Mouse (Mus musculus) forebrain, embryonic 10.5 days (tissue): ENCODE measurements around the gene Ctcf. TPM values are rescaled to one million over a fixed set of nuclear protein-coding genes. Genes with fewer than 3 reads are reported as not detected.

Experiments used
- DNase-seq: peaks from one replicate; pipeline ENCODE4 v3.0.0-alpha.2; 2017; ENCODE audit warnings: low spot score; ENCODE audit errors: extremely low spot score
- H3K27ac ChIP-seq: fragments of 300-500 bp; sonication (generic); 2 replicates; pipeline ENCODE4 v1.5.1; 2016; ENCODE audit warnings: mild to moderate bottlenecking
- H3K27me3 ChIP-seq: fragments of 300-500 bp; sonication (generic); 2 replicates; pipeline ENCODE4 v1.6.1; 2016; ENCODE audit warnings: mild to moderate bottlenecking; ENCODE audit not compliant: poor library complexity, severe bottlenecking
- H3K36me3 ChIP-seq: fragments of 300-500 bp; sonication (generic); replicated peaks from 2 replicates; pipeline ENCODE4 v1.6.1; 2016; ENCODE audit warnings: mild to moderate bottlenecking, moderate library complexity
- H3K4me1 ChIP-seq: fragments of 300-500 bp; sonication (generic); 2 replicates; pipeline ENCODE4 v1.6.1; 2016
- H3K4me3 ChIP-seq: fragments of 300-500 bp; sonication (generic); 2 replicates; pipeline ENCODE4 v1.5.1; 2016; ENCODE audit warnings: mild to moderate bottlenecking, moderate library complexity
- H3K9me3 ChIP-seq: fragments of 300-500 bp; sonication (generic); 2 replicates; pipeline ENCODE4 v1.6.1; 2016; ENCODE audit warnings: mild to moderate bottlenecking, moderate library complexity
- WGBS: fragments of 180-500 bp; shearing (Covaris S2); methylation state at CpG from one replicate; pipeline ENCODE4 v1.1.7; 2016; 5-methylcytosine and 5-hydroxymethylcytosine counted together
- polyA plus RNA-seq: library from polyadenylated mRNA; unstranded; fragments of >200 nt; fragmentation: Nextera tagmentation; extraction: Ambion mirVana; gene quantifications from 2 replicates; pipeline ENCODE4 v1.2.1, GENCODE M21; 2016

The Ctcf gene
- polyA plus RNA-seq, 1 experiment from 2014 or later, result 150 TPM

DNA sequence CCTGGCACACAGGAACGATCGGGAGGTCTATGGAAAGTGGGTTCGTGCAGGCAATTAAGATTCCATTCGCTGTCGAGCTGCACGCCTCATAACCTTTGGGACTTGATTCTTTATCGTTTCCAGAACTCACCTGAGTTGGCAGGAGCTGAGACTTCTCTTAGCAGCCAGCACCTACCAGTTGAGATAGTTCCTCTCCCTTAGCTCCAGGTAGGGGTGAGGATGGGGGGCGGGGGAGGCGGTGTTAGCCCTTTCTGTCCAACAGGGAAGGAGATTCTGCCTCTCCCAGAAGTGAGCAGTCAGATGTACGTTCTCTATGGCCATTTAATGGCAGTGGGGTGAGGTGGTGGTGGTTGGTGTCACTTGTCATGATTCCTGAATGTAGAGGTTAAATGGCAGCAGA, 29.3 kb upstream of the Ctcf start:
- H3K4me1 ChIP-seq, result peaks cover 38% of the 10 kb centered on the region
- peaks cover 25% of the 10 kb centered on the region for H3K27me3 ChIP-seq
- H3K27ac ChIP-seq, result peak overlapping the region; percentile 88
- 7% methylated on average over 10 of the region's 10 CpGs for WGBS
- no peaks in the 10 kb centered on the region for H3K36me3 ChIP-seq
- DNase-seq, result no peak
- H3K4me3 ChIP-seq, result peak overlapping the region; percentile 88
- H3K9me3 ChIP-seq, result no peaks in the 10 kb centered on the region

DNA sequence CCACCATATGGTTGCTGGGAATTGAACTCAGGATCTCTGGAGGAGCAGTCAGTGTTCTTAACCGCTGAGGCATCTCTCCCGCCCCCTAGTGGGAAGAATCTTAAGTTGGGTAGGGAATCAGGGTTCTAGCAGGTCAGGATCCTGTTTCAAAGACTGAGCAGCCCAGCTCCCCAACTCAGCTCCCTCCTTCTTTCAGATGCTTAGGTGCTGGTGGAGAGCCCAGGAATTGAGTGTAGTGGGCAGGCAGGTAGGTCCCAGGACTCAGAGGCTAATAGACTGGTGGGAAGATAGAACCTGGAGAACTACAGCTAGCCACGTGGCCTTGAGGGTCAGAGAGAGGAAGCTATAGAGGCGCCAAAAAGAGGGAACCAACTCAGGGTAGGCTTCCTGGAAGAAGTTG, 28.7 kb upstream of the Ctcf start:
- Histone ChIP-seq H3K27ac (no peak overlapping the region), H3K4me3 (0 out of 2 replicates have a peak overlapping the region, but pooled peaks have one; percentile 88), H3K4me1 (peaks cover 38% of the 10 kb centered on the region), H3K27me3 (peaks cover 31% of the 10 kb centered on the region), H3K9me3 (no peaks in the 10 kb centered on the region), H3K36me3 (no peaks in the 10 kb centered on the region)
- DNase-seq, result no peak
- 29% methylated on average over 4 of the region's 4 CpGs for WGBS

DNA sequence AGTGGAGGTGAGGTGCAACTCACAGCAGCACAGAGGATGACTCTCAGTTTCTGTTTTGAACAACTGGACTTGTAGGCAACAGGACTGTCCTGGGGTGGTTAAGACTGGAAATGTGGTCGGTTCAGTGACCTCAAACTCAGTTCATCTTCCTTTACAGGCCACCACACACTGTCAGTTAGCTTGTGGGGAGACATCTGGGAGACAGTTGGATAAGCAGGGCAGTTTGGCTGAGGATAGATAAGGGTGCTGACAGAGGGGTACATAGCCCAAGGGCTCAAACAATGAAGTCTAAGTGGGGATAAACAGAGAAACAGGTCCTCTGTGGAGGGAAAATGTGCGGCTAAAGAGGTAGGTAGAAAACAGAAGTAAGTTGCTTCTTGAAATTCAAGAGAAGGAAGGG, 27.0 kb upstream of the Ctcf start:
- H3K27ac ChIP-seq, result no peak overlapping the region
- WGBS, result 84% methylated on average over 2 of the region's 2 CpGs
- H3K27me3 ChIP-seq, result peaks cover 32% of the 10 kb centered on the region
- no peaks in the 10 kb centered on the region for H3K36me3 ChIP-seq
- peaks cover 52% of the 10 kb centered on the region for H3K4me1 ChIP-seq
- H3K9me3 ChIP-seq, result no peaks in the 10 kb centered on the region
- no peak overlapping the region for H3K4me3 ChIP-seq
- no peak for DNase-seq

DNA sequence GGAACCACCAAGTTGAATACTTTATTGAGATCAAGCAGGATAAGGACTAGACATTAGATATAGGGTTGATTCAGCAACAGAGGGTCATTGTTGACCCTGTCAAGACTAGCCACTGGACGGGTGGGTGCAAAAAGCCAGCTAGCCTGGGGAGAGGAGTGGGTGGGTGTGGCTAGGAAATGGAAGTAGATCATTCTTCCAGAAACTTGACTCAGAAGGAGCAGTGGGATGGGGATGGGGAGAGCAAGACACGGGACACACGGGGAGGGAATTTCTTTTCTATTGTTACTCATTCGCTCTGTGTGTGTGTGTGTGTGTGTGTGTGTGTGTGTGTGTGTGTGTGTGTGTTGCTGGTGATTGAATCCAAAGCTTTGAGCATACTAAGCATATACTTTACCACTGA, 26.6 kb upstream of the Ctcf start:
- Histone ChIP-seq H3K36me3 (peaks cover 1% of the 10 kb centered on the region), H3K27me3 (peaks cover 36% of the 10 kb centered on the region), H3K27ac (no peak overlapping the region), H3K9me3 (no peaks in the 10 kb centered on the region), H3K4me3 (no peak overlapping the region), H3K4me1 (peaks cover 51% of the 10 kb centered on the region)
- WGBS, result 82% methylated on average over 4 of the region's 4 CpGs
- no peak for DNase-seq

DNA sequence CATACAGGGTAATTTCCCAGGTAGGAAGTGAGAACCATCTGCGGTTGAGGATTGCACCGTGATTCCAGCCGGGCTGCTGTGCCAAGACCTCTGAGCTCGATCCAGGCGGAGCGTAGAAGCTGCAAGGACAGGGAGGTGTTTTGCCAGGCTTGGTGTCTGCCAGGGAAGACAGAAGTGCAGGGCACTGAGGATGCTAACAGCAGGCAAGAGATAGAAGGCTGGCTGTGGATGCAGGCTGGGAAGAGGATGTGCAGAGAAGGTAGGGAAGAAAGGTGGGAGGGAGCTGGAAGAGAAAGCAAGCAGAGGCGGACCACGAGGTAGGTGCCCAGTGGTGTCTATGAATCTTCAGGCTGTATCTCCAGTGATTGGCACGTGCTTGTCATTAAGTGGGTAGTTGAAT, 24.5 kb upstream of the Ctcf start:
- H3K9me3 ChIP-seq, result no peaks in the 10 kb centered on the region
- H3K4me3 ChIP-seq, result no peak overlapping the region
- H3K27me3 ChIP-seq, result peaks cover 49% of the 10 kb centered on the region
- H3K27ac ChIP-seq, result no peak overlapping the region
- H3K4me1 ChIP-seq, result peaks cover 30% of the 10 kb centered on the region
- no peak for DNase-seq
- WGBS, result 87% methylated on average over 9 of the region's 9 CpGs
- peaks cover 22% of the 10 kb centered on the region for H3K36me3 ChIP-seq

DNA sequence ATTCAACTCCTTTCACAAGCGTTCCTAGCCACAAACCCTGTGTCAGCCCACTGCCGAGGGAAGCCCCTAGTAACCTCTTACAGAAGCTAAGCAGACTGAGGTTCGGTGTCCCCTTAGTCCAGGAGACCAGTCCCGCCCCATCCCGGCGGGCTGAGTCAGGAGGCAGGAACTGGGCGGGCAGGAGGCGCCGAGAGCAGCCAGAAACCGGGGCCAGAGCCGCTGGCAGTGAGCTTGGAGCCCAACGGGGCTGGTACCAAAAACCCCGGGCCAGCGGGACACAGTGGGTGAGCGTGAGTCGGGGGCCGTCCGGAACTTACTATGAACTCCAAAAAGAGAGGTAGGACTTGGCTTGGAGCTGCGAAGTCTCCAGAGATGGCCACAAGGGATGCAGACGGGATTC, 23.3 kb upstream of the Ctcf start:
- H3K36me3 ChIP-seq, result peaks cover 34% of the 10 kb centered on the region
- H3K27me3 ChIP-seq, result peaks cover 49% of the 10 kb centered on the region
- H3K4me3 ChIP-seq, result peak overlapping the region; percentile 60
- no peak for DNase-seq
- H3K4me1 ChIP-seq, result peaks cover 19% of the 10 kb centered on the region
- WGBS, result 3% methylated on average over 20 of the region's 20 CpGs
- no peaks in the 10 kb centered on the region for H3K9me3 ChIP-seq
- no peak overlapping the region for H3K27ac ChIP-seq

DNA sequence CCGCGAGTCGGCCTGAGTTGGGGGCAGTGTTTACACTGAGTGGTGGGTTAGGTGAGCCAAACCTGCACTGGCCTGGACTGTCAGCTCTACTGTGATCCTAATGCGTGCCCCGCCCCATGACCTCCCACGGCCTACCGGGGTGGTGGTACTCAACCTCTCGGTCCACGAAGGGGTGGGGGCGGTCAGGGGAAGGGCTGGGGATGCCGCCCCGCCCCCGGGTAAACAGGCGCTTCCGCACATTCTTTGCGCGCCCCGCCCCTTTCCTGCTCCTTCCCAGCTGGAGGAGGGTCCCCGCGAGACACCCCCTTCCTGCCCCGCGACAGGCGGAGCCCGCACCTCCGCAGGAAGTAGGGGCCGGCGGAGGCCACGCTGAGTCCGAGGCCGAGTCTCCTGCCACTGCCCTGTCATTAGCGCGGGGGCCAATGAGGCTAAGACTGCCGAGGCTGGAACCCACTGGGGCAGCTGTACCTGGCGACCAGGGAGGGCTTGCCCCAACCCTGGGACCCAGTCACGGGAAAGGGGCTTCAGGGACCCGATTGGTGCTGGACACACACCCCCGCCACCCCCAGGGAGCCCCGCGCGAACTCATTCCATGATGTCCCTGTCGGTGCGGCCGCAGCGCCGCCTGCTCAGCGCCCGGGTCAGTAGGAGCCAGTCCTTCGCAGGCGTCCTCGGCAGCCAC, 22.4 kb upstream of the Ctcf start:
- Histone ChIP-seq H3K4me3 (peak overlapping the region; percentile 60), H3K4me1 (peaks cover 19% of the 10 kb centered on the region), H3K27ac (peak overlapping the region; percentile 21), H3K9me3 (no peaks in the 10 kb centered on the region), H3K27me3 (peaks cover 49% of the 10 kb centered on the region), H3K36me3 (peaks cover 43% of the 10 kb centered on the region)
- DNase-seq, result peak; percentile 42
- under 1% methylated on average over 50 of the region's 50 CpGs for WGBS

DNA sequence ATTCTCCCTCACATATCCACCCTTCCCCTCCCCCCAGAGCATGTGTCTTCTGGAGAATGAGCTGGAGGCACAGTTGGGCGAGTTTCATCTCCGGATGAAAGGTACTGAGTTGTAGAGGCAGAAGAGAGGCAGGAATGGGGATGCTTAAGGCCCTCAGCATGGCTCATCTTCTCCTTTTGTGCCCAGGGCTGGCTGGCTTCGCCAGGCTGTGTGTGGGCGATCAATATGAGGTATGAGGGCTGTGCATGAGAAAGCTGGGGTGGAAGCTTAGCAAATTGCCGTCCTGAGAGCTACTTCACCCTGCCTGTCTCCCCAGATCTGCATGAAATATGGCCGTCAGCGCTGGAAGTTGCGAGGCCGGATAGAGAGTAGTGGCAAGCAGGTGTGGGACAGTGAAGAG, 20.4 kb upstream of the Ctcf start:
- Histone ChIP-seq H3K27ac (no peak overlapping the region), H3K9me3 (no peaks in the 10 kb centered on the region), H3K27me3 (peaks cover 49% of the 10 kb centered on the region), H3K4me1 (peaks cover 19% of the 10 kb centered on the region), H3K4me3 (no peak overlapping the region), H3K36me3 (peaks cover 63% of the 10 kb centered on the region)
- 90% methylated on average over 9 of the region's 9 CpGs for WGBS
- no peak for DNase-seq

DNA sequence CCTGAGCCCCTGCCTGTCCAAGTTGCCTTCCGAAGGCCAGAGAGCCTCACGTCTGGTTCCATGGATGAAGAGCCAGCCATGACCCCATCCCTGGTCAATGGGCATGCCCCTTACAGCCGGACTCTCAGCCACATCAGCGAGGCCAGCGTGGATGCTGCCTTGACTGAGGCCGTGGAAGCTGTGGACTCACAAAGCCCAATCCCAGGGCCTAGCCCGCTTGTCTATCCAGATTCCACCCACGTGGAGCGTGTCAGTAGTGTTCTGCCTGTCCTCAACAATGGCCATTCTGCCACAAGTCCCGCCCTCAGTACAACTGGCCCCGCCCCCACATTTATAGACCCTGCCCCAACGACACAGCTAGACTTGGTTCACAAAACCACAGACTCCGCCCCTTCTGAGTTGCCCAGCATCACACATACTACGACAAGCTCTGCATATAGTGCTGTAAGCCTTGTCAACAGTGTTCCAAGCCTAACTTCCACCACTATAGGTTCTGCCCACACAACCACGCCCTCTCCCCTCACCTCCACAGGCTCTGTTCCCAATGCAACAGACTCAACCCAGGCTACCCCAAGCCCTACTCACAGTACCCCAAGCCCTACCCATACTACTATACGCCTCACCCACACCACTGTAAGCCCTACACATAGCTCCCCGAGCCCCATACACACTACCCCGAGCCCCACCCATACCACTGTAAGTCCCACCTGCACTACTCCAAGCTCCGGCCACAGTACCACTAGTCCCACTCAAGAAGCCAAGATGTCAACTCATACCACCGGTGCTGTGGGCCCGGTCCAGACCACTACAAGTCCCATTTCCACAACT, 18.7 kb upstream of the Ctcf start:
- Histone ChIP-seq H3K27ac (no peak overlapping the region), H3K36me3 (peaks cover 78% of the 10 kb centered on the region), H3K9me3 (no peaks in the 10 kb centered on the region), H3K4me1 (peaks cover 31% of the 10 kb centered on the region), H3K27me3 (peaks cover 33% of the 10 kb centered on the region), H3K4me3 (no peak overlapping the region)
- WGBS, result 92% methylated on average over 21 of the region's 21 CpGs
- no peak for DNase-seq

DNA sequence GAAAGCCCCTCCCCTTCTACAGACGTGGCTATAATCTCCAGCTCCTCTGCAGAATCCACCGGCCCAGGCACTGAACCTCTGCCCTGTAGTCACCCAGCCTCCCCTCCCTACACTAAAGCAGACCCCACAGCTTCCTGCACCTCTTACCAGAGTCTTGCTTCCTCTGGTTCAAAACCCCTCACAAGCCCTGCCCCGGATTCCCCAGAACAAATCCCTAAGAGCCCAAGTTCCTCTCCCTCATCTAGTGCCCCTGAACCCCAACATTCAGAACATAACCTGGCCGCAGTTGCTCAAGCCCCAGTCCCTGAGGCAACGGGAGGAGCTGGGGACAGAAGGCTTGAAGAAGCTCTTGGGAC, 18.1 kb upstream of the Ctcf start:
- peaks cover 84% of the 10 kb centered on the region for H3K36me3 ChIP-seq
- H3K27me3 ChIP-seq, result peaks cover 27% of the 10 kb centered on the region
- no peak overlapping the region for H3K4me3 ChIP-seq
- 92% methylated on average over 5 of the region's 5 CpGs for WGBS
- H3K4me1 ChIP-seq, result peaks cover 31% of the 10 kb centered on the region
- H3K9me3 ChIP-seq, result no peaks in the 10 kb centered on the region
- DNase-seq, result no peak
- H3K27ac ChIP-seq, result no peak overlapping the region

DNA sequence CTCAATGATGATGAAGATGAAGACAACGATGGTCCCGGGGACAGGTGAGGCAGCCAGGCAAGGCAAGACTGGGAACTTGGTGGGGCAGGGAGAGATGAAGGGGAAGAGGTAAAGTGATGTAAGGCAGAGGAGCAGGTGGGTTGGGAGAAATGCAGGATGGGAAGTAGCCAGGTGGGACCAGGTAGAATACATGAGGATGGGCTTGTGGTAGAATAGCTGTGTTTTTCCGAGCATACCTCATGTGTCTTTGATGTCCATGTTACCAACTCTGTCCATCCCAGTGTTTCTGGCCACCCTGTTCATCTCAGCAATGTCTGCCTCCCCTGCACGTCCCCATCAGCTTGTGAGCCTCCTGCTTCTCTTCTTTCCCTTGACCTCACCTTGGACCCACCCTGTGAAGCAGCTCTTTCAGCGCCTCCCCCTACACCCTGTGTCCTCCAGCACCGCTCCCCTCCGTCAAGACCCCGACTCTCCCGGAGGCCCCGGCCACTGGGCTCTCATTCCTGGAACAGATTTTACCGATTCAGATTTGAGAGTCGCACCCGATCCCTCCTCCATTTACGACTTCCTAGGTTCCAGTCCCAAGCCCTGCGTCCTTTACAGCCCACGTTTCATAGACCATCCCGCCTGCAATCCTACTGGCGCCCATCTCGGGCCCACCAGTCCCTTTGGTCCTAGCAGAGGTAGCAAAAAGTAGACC, 17.3 kb upstream of the Ctcf start:
- no peak overlapping the region for H3K4me3 ChIP-seq
- DNase-seq, result no peak
- H3K36me3 ChIP-seq, result peaks cover 85% of the 10 kb centered on the region
- H3K4me1 ChIP-seq, result peaks cover 32% of the 10 kb centered on the region
- no peak overlapping the region for H3K27ac ChIP-seq
- H3K9me3 ChIP-seq, result no peaks in the 10 kb centered on the region
- 93% methylated on average over 19 of the region's 19 CpGs for WGBS
- H3K27me3 ChIP-seq, result peaks cover 21% of the 10 kb centered on the region

DNA sequence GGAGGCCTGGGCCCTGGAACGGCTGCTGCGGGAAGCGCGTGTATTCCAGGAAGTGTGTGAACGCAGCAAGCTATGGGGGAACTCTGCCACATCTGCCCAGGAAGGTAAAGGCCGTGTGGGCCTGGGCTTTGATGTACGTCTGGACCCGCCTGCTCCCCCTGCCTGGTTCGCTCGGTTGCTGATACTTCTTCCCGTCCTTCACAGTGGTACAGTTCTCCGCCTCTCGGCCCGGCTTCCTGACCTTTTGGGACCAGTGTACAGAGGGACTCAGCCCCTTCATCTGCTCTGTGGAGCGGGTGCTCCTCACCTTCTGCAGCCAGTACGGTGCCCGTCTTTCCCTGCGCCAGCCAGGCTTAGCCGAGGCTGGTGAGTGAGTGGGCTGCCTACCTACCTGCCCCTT, 16.2 kb upstream of the Ctcf start:
- no peak for DNase-seq
- peaks cover 38% of the 10 kb centered on the region for H3K4me1 ChIP-seq
- H3K27me3 ChIP-seq, result peaks cover 9% of the 10 kb centered on the region
- H3K36me3 ChIP-seq, result peaks cover 80% of the 10 kb centered on the region
- H3K4me3 ChIP-seq, result no peak overlapping the region
- H3K27ac ChIP-seq, result no peak overlapping the region
- WGBS, result 92% methylated on average over 19 of the region's 19 CpGs
- no peaks in the 10 kb centered on the region for H3K9me3 ChIP-seq
